Mouse (Mus musculus): Measurements from ENCODE around the gene Art3.

- no peak for TF ChIP-seq CTCF (IDR thresholded peaks at IDR 0.05; ENCODE audit: control insufficient read depth, insufficient read depth, low read length)
- no peak for TF ChIP-seq POLR2A (IDR thresholded peaks at IDR 0.05; ENCODE audit: borderline replicate concordance, control insufficient read depth, low read depth, low read length)
Observed at GRCm38 (mm10) chr5:92431611-92432010, 100.0 kb downstream of the Art3 start.
